Comparison of ENCODE assay signal across 8 mouse cellular contexts in genomic region chr16:38714259-38714526, GRCm38 (mm10). TPM values are rescaled to one million over a fixed set of nuclear protein-coding genes. Genes with fewer than 3 reads are reported as not detected.
A peak's percentile ranks its signal among the peaks of the same experiment; 100 is the strongest.
DNase-seq lines count a peak whose midpoint lies in the region; ATAC-seq and TF ChIP-seq lines count a peak whose summit lies in the region.
"Not testable (repeated sequence)": the region's sequence is repeated elsewhere in the genome, so short reads cannot be mapped to it uniquely, and the experiment has no call there.

No protein-coding gene starts in this region.

- 0 out of 2 replicates have a peak overlapping the region, but pooled peaks have one; percentile 93 for H3K27ac ChIP-seq in embryonic facial prominence, embryonic 13.5 days
- H3K27ac ChIP-seq in hindbrain, embryonic 15.5 days (replicated peaks); midbrain, embryonic 12.5 days (replicated peaks); neural tube, embryonic 15.5 days (replicated peaks): not testable (repeated sequence)
- H3K27ac ChIP-seq in liver, embryonic 14.5 days, result peak overlapping the region; percentile 5; the same call in 1 of the 2 replicates

- H3K4me1 ChIP-seq in embryonic facial prominence, embryonic 13.5 days, result peaks cover 32% of the 10 kb centered on the region
- H3K4me1 ChIP-seq in hindbrain, embryonic 15.5 days (replicated peaks), result peaks cover 15% of the 10 kb centered on the region
- not testable (repeated sequence) for H3K4me1 ChIP-seq in liver, embryonic 14.5 days (replicated peaks; ENCODE audit: control insufficient read depth in 2 of 2, insufficient read depth in 2 of 2, low read length in 1 of 2); midbrain, embryonic 12.5 days
- H3K4me1 ChIP-seq in neural tube, embryonic 15.5 days, result peaks cover 22% of the 10 kb centered on the region

- H3K4me2 ChIP-seq in embryonic facial prominence, embryonic 13.5 days, result peak overlapping the region; percentile 76
- peak overlapping the region; percentile 97 for H3K4me2 ChIP-seq in hindbrain, embryonic 15.5 days
- peak overlapping the region; percentile 77 for H3K4me2 ChIP-seq in liver, embryonic 14.5 days (ENCODE audit: low read depth)
- 0 out of 2 replicates have a peak overlapping the region, but pooled peaks have one; percentile 24 for H3K4me2 ChIP-seq in midbrain, embryonic 12.5 days (replicated peaks)
- H3K4me2 ChIP-seq in neural tube, embryonic 15.5 days, result peak overlapping the region; percentile 92

- not testable (repeated sequence) for H3K9ac ChIP-seq in embryonic facial prominence, embryonic 13.5 days; hindbrain, embryonic 15.5 days; liver, embryonic 14.5 days (replicated peaks); midbrain, embryonic 12.5 days (replicated peaks); neural tube, embryonic 15.5 days (replicated peaks)

- not testable (repeated sequence) for TF ChIP-seq CTCF in liver, embryonic 14.5 days (IDR thresholded peaks at IDR 0.05; ENCODE audit: low read depth)

- peak; percentile 19 to 38 for DNase-seq in B cell, adult 2 months
- peak; percentile 87 for DNase-seq in heart, adult 11 months
- peak; percentile 7 for DNase-seq in kidney, postnatal 10 days
- not testable (repeated sequence) for DNase-seq in liver, embryonic 14.5 days (ENCODE audit: low read depth in 3 of 3, low spot score in 3 of 3)

- H3K4me3 ChIP-seq in embryonic facial prominence, embryonic 13.5 days; hindbrain, embryonic 15.5 days; midbrain, embryonic 12.5 days: not testable (repeated sequence)
- peak overlapping the region; percentile 9 to 39; a peak in 2 of 4 replicates for H3K4me3 ChIP-seq in liver, embryonic 14.5 days (ENCODE audit: insufficient read depth in 1 of 2, low read depth in 2 of 2, low read length in 2 of 2)
- H3K4me3 ChIP-seq in neural tube, embryonic 15.5 days (replicated peaks), result 0 out of 2 replicates have a peak overlapping the region, but pooled peaks have one; percentile 8

- WGBS in embryonic facial prominence, embryonic 13.5 days, result 54% methylated on average over 11 of the region's 12 CpGs
- 61% methylated on average over 11 of the region's 12 CpGs for WGBS in hindbrain, embryonic 15.5 days
- WGBS in liver, embryonic 14.5 days (ENCODE audit: insufficient replicate concordance), result 41% methylated on average over 11 of the region's 12 CpGs
- WGBS in midbrain, embryonic 12.5 days, result 67% methylated on average over 11 of the region's 12 CpGs
- WGBS in neural tube, embryonic 15.5 days, result 46% methylated on average over 11 of the region's 12 CpGs

- not testable (repeated sequence) for H3K36me3 ChIP-seq in embryonic facial prominence, embryonic 13.5 days; hindbrain, embryonic 15.5 days; liver, embryonic 14.5 days (replicated peaks; ENCODE audit: control insufficient read depth, insufficient read depth, low read depth); midbrain, embryonic 12.5 days; neural tube, embryonic 15.5 days

- ATAC-seq in embryonic facial prominence, embryonic 13.5 days (ENCODE audit: insufficient number of reproducible peaks, insufficient read depth, low FRiP score, low TSS enrichment, low read depth); hindbrain, embryonic 15.5 days (ENCODE audit: low FRiP score, low read depth); liver, embryonic 14.5 days (ENCODE audit: insufficient read depth); midbrain, embryonic 12.5 days (ENCODE audit: low FRiP score, low read depth); neural tube, embryonic 15.5 days (ENCODE audit: low FRiP score): not testable (repeated sequence)

- H3K27me3 ChIP-seq in embryonic facial prominence, embryonic 13.5 days; hindbrain, embryonic 15.5 days; midbrain, embryonic 12.5 days; neural tube, embryonic 15.5 days (replicated peaks): not testable (repeated sequence)
- peaks cover 32% of the 10 kb centered on the region for H3K27me3 ChIP-seq in liver, embryonic 14.5 days (ENCODE audit: control insufficient read depth, insufficient read depth, low read length)

- H3K9me3 ChIP-seq in embryonic facial prominence, embryonic 13.5 days; hindbrain, embryonic 15.5 days; liver, embryonic 14.5 days (ENCODE audit: control insufficient read depth, low read length); midbrain, embryonic 12.5 days; neural tube, embryonic 15.5 days (replicated peaks): not testable (repeated sequence)

- not testable (repeated sequence) for TF ChIP-seq EP300 in liver, embryonic 14.5 days (IDR thresholded peaks at IDR 0.05; ENCODE audit: low read depth)

RNA-seq across cellular contexts. Expression of gene Arhgap31, which starts 1.1 kb away (rescaled TPM):
- polyA plus RNA-seq in embryonic facial prominence, embryonic 13.5 days (2015; fragmentation: Nextera tagmentation; extraction: Ambion mirVana), result 14.0 and 15.5 TPM in 2 replicates
- polyA plus RNA-seq in hindbrain, embryonic 15.5 days (2015; fragmentation: Nextera tagmentation; extraction: Ambion mirVana), result 5.8 and 6.4 TPM in 2 replicates
- polyA plus RNA-seq in liver, embryonic 14.5 days (2012; rRNA removed), result 0.69 and 0.88 TPM in 2 replicates
- 1.1 and 1.4 TPM in 2 replicates for polyA plus RNA-seq in liver, embryonic 14.5 days (2014; fragmentation: Nextera tagmentation; extraction: Ambion mirVana)
- polyA plus RNA-seq in midbrain, embryonic 12.5 days (2016; fragmentation: Nextera tagmentation; extraction: Ambion mirVana), result 10.5 and 11.8 TPM in 2 replicates
- polyA plus RNA-seq in neural tube, embryonic 15.5 days (2015; fragmentation: Nextera tagmentation; extraction: Ambion mirVana), result 5.9 and 6.0 TPM in 2 replicates

RNA-seq across cellular contexts. Expression of gene B4galt4, which starts 27.9 kb away (rescaled TPM):
- polyA plus RNA-seq in embryonic facial prominence, embryonic 13.5 days (2015; fragmentation: Nextera tagmentation; extraction: Ambion mirVana), result 23.1 and 29.1 TPM in 2 replicates
- 35.6 and 39.1 TPM in 2 replicates for polyA plus RNA-seq in hindbrain, embryonic 15.5 days (2015; fragmentation: Nextera tagmentation; extraction: Ambion mirVana)
- 1.2 and 1.3 TPM in 2 replicates for polyA plus RNA-seq in liver, embryonic 14.5 days (2012; rRNA removed)
- polyA plus RNA-seq in liver, embryonic 14.5 days (2014; fragmentation: Nextera tagmentation; extraction: Ambion mirVana), result 2.3 and 2.8 TPM in 2 replicates
- 24.6 and 24.7 TPM in 2 replicates for polyA plus RNA-seq in midbrain, embryonic 12.5 days (2016; fragmentation: Nextera tagmentation; extraction: Ambion mirVana)
- polyA plus RNA-seq in neural tube, embryonic 15.5 days (2015; fragmentation: Nextera tagmentation; extraction: Ambion mirVana), result 32.4 and 36.3 TPM in 2 replicates

Comparison
In these comparisons a context has a peak if more than half of its experiments do, and no peak if none do; other contexts are left out.
1. H3K4me2 ChIP-seq: peak in every context shown above with its lines; median percentile 97 in hindbrain, embryonic 15.5 days; 92 in neural tube, embryonic 15.5 days; 77 in liver, embryonic 14.5 days; 76 in embryonic facial prominence, embryonic 13.5 days; 24 in midbrain, embryonic 12.5 days.